Mouse (Mus musculus): ENCODE measurements at regions not wholly inside any gene's neighbourhood (a gene's known extent, or its start where the extent isn't known, plus 50 kb on each side); places are given as distances from the start of the nearest gene placed in this dataset.

DNA sequence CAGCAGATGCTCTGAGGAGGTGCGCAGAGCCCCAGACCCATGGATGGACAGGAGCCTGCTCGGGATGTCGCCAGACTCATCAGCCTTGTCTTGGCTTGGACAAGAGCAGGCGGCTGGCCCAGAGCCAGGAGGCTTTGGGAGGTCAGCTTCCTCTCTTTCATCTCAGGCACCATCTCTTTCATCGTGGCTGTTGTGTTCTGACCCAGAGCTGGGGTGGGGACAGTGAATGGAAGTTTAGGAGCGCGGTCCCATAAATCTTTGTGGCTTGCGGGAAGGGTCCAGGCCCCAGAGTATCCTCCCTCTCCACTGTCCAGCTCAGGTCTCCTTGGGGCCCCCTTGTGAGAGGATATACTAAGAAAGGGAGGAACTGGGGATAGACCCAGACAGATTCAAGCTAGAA lies 87.2 kb upstream of the Zbtb40 start:
- TF ChIP-seq CTCF (IDR thresholded peaks at IDR 0.05; ENCODE audit: control insufficient read depth, insufficient read depth, insufficient replicate concordance, low read depth, low read length) (no peak), POLR2A (IDR thresholded peaks at IDR 0.05; ENCODE audit: control insufficient read depth, low read depth, low read length) (no peak)

All from testis, adult 2 months (tissue).